Mouse (Mus musculus) forebrain, embryonic 14.5 days (tissue): ENCODE data around the gene Eppin. TPM values are rescaled to one million over a fixed set of nuclear protein-coding genes. Genes with fewer than 3 reads are reported as not detected.

ENCODE experiments used
- ATAC-seq: fragments of 200-750 bp; cut with Nextera tagmentation; 2 replicates; pipeline ENCODE4 v1.8.0; 2017; ENCODE audit warnings: mild to moderate bottlenecking, moderate library complexity
- DNase-seq: peaks from one replicate; pipeline ENCODE4 v3.0.0-alpha.2; 2015; ENCODE audit warnings: low spot score
- H3K27ac ChIP-seq: fragments of 300-500 bp; sonication (generic); 2 replicates; pipeline ENCODE4 v1.5.1; 2014; ENCODE audit warnings: low read depth, mild to moderate bottlenecking, control low read depth, low read length, moderate library complexity
- H3K27me3 ChIP-seq: fragments of 300-500 bp; sonication (generic); replicated peaks from 2 replicates; pipeline ENCODE4 v1.6.1; 2014; ENCODE audit warnings: low read length, control low read depth, mixed read lengths; ENCODE audit not compliant: control insufficient read depth, insufficient read depth
- H3K36me3 ChIP-seq: fragments of 300-500 bp; sonication (generic); 2 replicates; pipeline ENCODE4 v1.6.1; 2014; ENCODE audit warnings: low read length, control low read depth; ENCODE audit not compliant: control insufficient read depth, insufficient read depth
- H3K4me1 ChIP-seq: fragments of 300-500 bp; sonication (generic); 2 replicates; pipeline ENCODE4 v1.6.1; 2014; ENCODE audit warnings: antibody characterized with exemption, low read length, control low read depth; ENCODE audit not compliant: control insufficient read depth, insufficient read depth
- H3K4me2 ChIP-seq: fragments of 300-500 bp; sonication (generic); 2 replicates; pipeline ENCODE4 v1.6.1; 2014; ENCODE audit warnings: mild to moderate bottlenecking, control low read depth, low read length
- H3K4me3 ChIP-seq: fragments of 300-500 bp; sonication (generic); 2 replicates; pipeline ENCODE4 v1.5.1; 2014; ENCODE audit warnings: low read depth, low read length, control low read depth
- H3K9ac ChIP-seq: fragments of 300-500 bp; sonication (generic); 2 replicates; pipeline ENCODE4 v1.6.1; 2014; ENCODE audit warnings: mild to moderate bottlenecking, low read length, control low read depth, moderate library complexity
- H3K9me3 ChIP-seq: fragments of 300-500 bp; sonication (generic); replicated peaks from 2 replicates; pipeline ENCODE4 v1.6.1; 2016; ENCODE audit warnings: low read length, control low read depth, mixed read lengths; ENCODE audit not compliant: control insufficient read depth
- WGBS: fragments of 180-500 bp; shearing (Covaris S2); extraction: QIAGEN DNeasy Blood & Tissue Kit; methylation state at CpG from one replicate; pipeline ENCODE4 v1.1.7; 2014; 5-methylcytosine and 5-hydroxymethylcytosine counted together
- polyA plus RNA-seq: library from polyadenylated mRNA; unstranded; fragments of >200 nt; fragmentation: Nextera tagmentation; extraction: Ambion mirVana; gene quantifications from 2 replicates; pipeline ENCODE4 v1.2.1, GENCODE M21; 2014

Gene Eppin
- polyA plus RNA-seq, 1 experiment from 2014 or later: not detected

- H3K4me2 ChIP-seq: no peak overlapping the region
- H3K9ac ChIP-seq: 0 out of 2 replicates have a peak overlapping the region, but pooled peaks have one; percentile 17
- H3K4me1 ChIP-seq: no peaks in the 10 kb centered on the region
- 16% methylated on average over 10 of the region's 10 CpGs for WGBS
- no peaks in the 10 kb centered on the region for H3K9me3 ChIP-seq
- H3K27me3 ChIP-seq: no peaks in the 10 kb centered on the region
- H3K27ac ChIP-seq: no peak overlapping the region
- no peak for DNase-seq
- no peak for ATAC-seq
- no peak overlapping the region for H3K4me3 ChIP-seq
- H3K36me3 ChIP-seq: no peaks in the 10 kb centered on the region
These were observed 43.2 kb downstream of the Eppin start for GRCm38 (mm10) chr2:164549963-164550894.

- no peaks in the 10 kb centered on the region for H3K27me3 ChIP-seq
- no peak overlapping the region for H3K4me2 ChIP-seq
- H3K9me3 ChIP-seq: no peaks in the 10 kb centered on the region
- DNase-seq (no peak), ATAC-seq (no peak)
- no peak overlapping the region for H3K4me3 ChIP-seq
- H3K4me1 ChIP-seq: no peaks in the 10 kb centered on the region
- WGBS: 50% methylated on average over 4 of the region's 4 CpGs
- H3K9ac ChIP-seq: no peak overlapping the region
- no peaks in the 10 kb centered on the region for H3K36me3 ChIP-seq
- H3K27ac ChIP-seq: no peak overlapping the region
These were observed 44.1 kb downstream of the Eppin start for GRCm38 (mm10) chr2:164549338-164549737.

GRCm38 (mm10) chr2:164544454-164545097 is 48.8 kb downstream of the Eppin start:
- WGBS: 67% methylated on average over 5 of the region's 5 CpGs

GRCm38 (mm10) chr2:164543745-164544144 is 49.6 kb downstream of the Eppin start:
- Histone ChIP-seq H3K4me1 (no peaks in the 10 kb centered on the region), H3K4me2 (no peak overlapping the region), H3K4me3 (no peak overlapping the region), H3K9me3 (no peaks in the 10 kb centered on the region), H3K27me3 (no peaks in the 10 kb centered on the region), H3K27ac (no peak overlapping the region), H3K36me3 (no peaks in the 10 kb centered on the region), H3K9ac (no peak overlapping the region)
- WGBS: 73% methylated on average over 2 of the region's 2 CpGs
- no peak for DNase-seq
- no peak for ATAC-seq

More at GRCm38 (mm10) chr2:164544454-164545097, 48.8 kb downstream of the Eppin start:
- ATAC-seq: no peak
- no peaks in the 10 kb centered on the region for H3K9me3 ChIP-seq
- H3K27ac ChIP-seq: no peak overlapping the region
- no peak overlapping the region for H3K4me2 ChIP-seq
- no peaks in the 10 kb centered on the region for H3K36me3 ChIP-seq
- H3K9ac ChIP-seq: no peak overlapping the region
- H3K4me3 ChIP-seq: no peak overlapping the region
- no peak for DNase-seq
- no peaks in the 10 kb centered on the region for H3K4me1 ChIP-seq
- H3K27me3 ChIP-seq: no peaks in the 10 kb centered on the region

- no peaks in the 10 kb centered on the region for H3K27me3 ChIP-seq
- H3K9ac ChIP-seq: no peak overlapping the region
- DNase-seq (no peak), ATAC-seq (no peak)
- H3K36me3 ChIP-seq: no peaks in the 10 kb centered on the region
- 84% methylated on average over 7 of the region's 7 CpGs for WGBS
- no peak overlapping the region for H3K27ac ChIP-seq
- no peak overlapping the region for H3K4me2 ChIP-seq
- no peaks in the 10 kb centered on the region for H3K4me1 ChIP-seq
- H3K4me3 ChIP-seq: no peak overlapping the region
- no peaks in the 10 kb centered on the region for H3K9me3 ChIP-seq
These were observed 50.8 kb downstream of the Eppin start for GRCm38 (mm10) chr2:164542598-164542997.

- Histone ChIP-seq H3K4me2 (no peak overlapping the region), H3K27me3 (no peaks in the 10 kb centered on the region), H3K36me3 (no peaks in the 10 kb centered on the region), H3K9ac (no peak overlapping the region), H3K4me3 (no peak overlapping the region), H3K4me1 (no peaks in the 10 kb centered on the region), H3K27ac (no peak overlapping the region), H3K9me3 (no peaks in the 10 kb centered on the region)
- DNase-seq (no peak), ATAC-seq (no peak)
- 67% methylated on average over 5 of the region's 5 CpGs for WGBS
These were observed 51.3 kb downstream of the Eppin start for GRCm38 (mm10) chr2:164542132-164542531.

GRCm38 (mm10) chr2:164540652-164541427 is 52.6 kb downstream of the Eppin start:
- ATAC-seq (no peak), DNase-seq (no peak)
- 35% methylated on average over 8 of the region's 8 CpGs for WGBS
- Histone ChIP-seq H3K4me3 (no peak overlapping the region), H3K4me1 (no peaks in the 10 kb centered on the region), H3K9me3 (no peaks in the 10 kb centered on the region), H3K9ac (no peak overlapping the region), H3K4me2 (no peak overlapping the region), H3K27ac (no peak overlapping the region), H3K27me3 (no peaks in the 10 kb centered on the region), H3K36me3 (no peaks in the 10 kb centered on the region)
